Mouse (Mus musculus) erythroblast, embryonic 14.5 days (primary cell): ENCODE results near the gene Kdm5c.
"Not testable (repeated sequence)": the region's sequence is repeated elsewhere in the genome, so short reads cannot be mapped to it uniquely, and the experiment has no call there.

Experiments used
- GATA1 ChIP-seq: IDR thresholded peaks from 2 replicates; pipeline ENCODE4 v1.6.1; 2012; ENCODE audit warnings: low read length, inconsistent platforms, mixed read lengths
- TAL1 ChIP-seq: IDR thresholded peaks from 3 replicates; pipeline ENCODE4 v1.6.1; 2012; ENCODE audit warnings: low read length, inconsistent platforms, mixed read lengths

DNA sequence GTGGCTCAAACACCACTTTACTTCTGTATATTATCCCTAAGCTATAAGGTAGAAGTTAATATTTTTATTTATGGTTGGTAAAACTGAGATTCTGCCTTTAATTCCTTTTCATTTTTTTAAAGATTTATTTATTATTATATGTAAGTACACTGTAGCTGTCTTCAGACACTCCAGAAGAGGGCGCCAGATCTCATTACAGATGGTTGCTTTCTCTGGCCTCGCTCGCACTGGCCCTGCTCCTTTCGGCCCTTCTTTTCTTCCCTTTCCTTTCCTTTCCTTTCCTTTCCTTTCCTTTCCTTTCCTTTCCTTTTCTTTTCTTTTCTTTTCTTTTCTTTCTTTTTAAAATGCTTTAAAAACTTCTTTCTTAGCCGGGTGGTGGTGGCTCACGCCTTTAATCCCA, 10.3 kb downstream of the Kdm5c start:
- not testable (repeated sequence) for TF ChIP-seq GATA1, TAL1
